Mouse (Mus musculus) MEL (cell line): ENCODE results near the gene Sept9.

Experiments used
- CTCF ChIP-seq, 3 experiments: IDR thresholded peaks in 2 of 3; conservative IDR thresholded peaks in 1 of 3; 2 replicates each; pipeline ENCODE4 v1.5.1; 2011 to 2012; ENCODE audit warnings: low read length in 3 of 3, low read depth in 2 of 3, mild to moderate bottlenecking in 2 of 3, improper control_type of control experiment in 1 of 3, inconsistent platforms in 1 of 3, mixed read lengths in 1 of 3, moderate library complexity in 1 of 3; ENCODE audit not compliant: control insufficient read depth in 1 of 3, insufficient read depth in 1 of 3, poor library complexity in 1 of 3, severe bottlenecking in 1 of 3
- EP300 ChIP-seq, 2 experiments: IDR thresholded peaks; 2 replicates each; pipeline ENCODE4 v1.6.1; 2011; ENCODE audit warnings: improper control_type of control experiment in 2 of 2, low read length in 2 of 2, low read depth in 1 of 2, mild to moderate bottlenecking in 1 of 2
- GATA1 ChIP-seq: IDR thresholded peaks from 2 replicates; pipeline ENCODE4 v1.6.1; 2011; ENCODE audit warnings: low read depth, low read length, improper control_type of control experiment
- JUND ChIP-seq: IDR thresholded peaks from 2 replicates; pipeline ENCODE4 v1.6.1; 2011; ENCODE audit warnings: low read depth, mild to moderate bottlenecking, improper control_type of control experiment, low read length
- MAX ChIP-seq: IDR thresholded peaks from 2 replicates; pipeline ENCODE4 v1.6.1; 2011; ENCODE audit warnings: low read length, improper control_type of control experiment
- POLR2A ChIP-seq, 2 experiments: IDR thresholded peaks; 2 replicates each; pipeline ENCODE4 v1.6.1; 2011 to 2012; ENCODE audit warnings: low read length in 2 of 2, mild to moderate bottlenecking in 2 of 2, control low read depth in 1 of 2, improper control_type of control experiment in 1 of 2, low read depth in 1 of 2, moderate library complexity in 1 of 2; ENCODE audit not compliant: control insufficient read depth in 1 of 2, insufficient read depth in 1 of 2, poor library complexity in 1 of 2
- SIN3A ChIP-seq: IDR thresholded peaks from 2 replicates; pipeline ENCODE4 v1.6.1; 2012; ENCODE audit warnings: low read length, improper control_type of control experiment, inconsistent platforms
- SMC3 ChIP-seq: IDR thresholded peaks from 2 replicates; pipeline ENCODE4 v1.6.1; 2011; ENCODE audit warnings: low read depth, low read length, improper control_type of control experiment
- UBTF ChIP-seq: IDR thresholded peaks from 2 replicates; pipeline ENCODE4 v1.6.1; 2012; ENCODE audit warnings: low read depth, mild to moderate bottlenecking, inconsistent platforms, low read length, improper control_type of control experiment, moderate library complexity, borderline replicate concordance; ENCODE audit not compliant: insufficient read depth

DNA sequence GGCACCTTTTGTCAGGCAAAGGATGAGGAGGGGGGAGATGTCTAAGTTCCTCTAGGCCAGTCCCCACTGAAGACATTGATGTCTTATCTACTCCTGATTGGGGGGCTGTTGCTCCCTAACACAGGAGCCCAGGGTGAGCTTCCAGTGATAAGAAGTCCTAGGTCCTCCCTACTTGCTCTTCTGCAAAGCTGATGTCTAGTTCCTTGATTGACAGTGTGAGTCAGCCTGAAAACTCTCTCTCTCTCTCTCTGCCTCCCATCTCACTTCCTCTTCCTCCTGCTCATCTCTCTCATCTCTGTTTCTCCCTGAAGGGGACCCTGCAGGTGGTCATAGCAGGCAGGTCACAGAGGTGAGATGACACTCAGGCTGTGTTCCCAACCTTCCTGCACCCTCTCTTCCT is 58.4 kb downstream of the Sept9 start:
- TF ChIP-seq EP300 (IDR thresholded peaks at IDR 0.05; ENCODE audit: low read depth in 1 of 2, low read length in 2 of 2) (peak; percentile 82 to 90), UBTF (no peak), CTCF (IDR thresholded peaks at IDR 0.05 in 2 of 3, conservative IDR thresholded peaks at IDR 0.05 in 1 of 3; ENCODE audit: control insufficient read depth in 1 of 3, insufficient read depth in 1 of 3, low read depth in 2 of 3, low read length in 3 of 3, poor library complexity in 1 of 3, severe bottlenecking in 1 of 3) (no peak), JUND (peak; percentile 97), POLR2A (IDR thresholded peaks at IDR 0.05; ENCODE audit: control insufficient read depth in 1 of 2, insufficient read depth in 1 of 2, low read depth in 1 of 2, low read length in 2 of 2, poor library complexity in 1 of 2) (0 out of 4 replicates have a peak, but pooled peaks of 1 of the 2 experiments have one; percentile 1), SIN3A (peak; percentile 57; the same call in 1 of the 2 replicates), GATA1 (peak; percentile 97), MAX (no peak), SMC3 (no peak)
